Mouse (Mus musculus) brown adipose tissue, adult 24 weeks (tissue): ENCODE measurements around the gene Elf4. TPM values are rescaled to one million over a fixed set of nuclear protein-coding genes. Genes with fewer than 3 reads are reported as not detected.

Experiments used
- H3K27ac ChIP-seq: fragments of 200-500 bp; replicated peaks from 2 replicates; pipeline ENCODE4 v1.5.1; 2012; ENCODE audit warnings: low read depth, mild to moderate bottlenecking, low read length
- H3K4me1 ChIP-seq: fragments of 200-500 bp; 2 replicates; pipeline ENCODE4 v1.6.1; 2012; ENCODE audit warnings: low read length, mixed read lengths; ENCODE audit not compliant: control insufficient read depth, insufficient read depth, insufficient read length
- H3K4me3 ChIP-seq: fragments of 200-500 bp; 2 replicates; pipeline ENCODE4 v1.5.1; 2012; ENCODE audit warnings: low read depth, mild to moderate bottlenecking, low read length, moderate library complexity; ENCODE audit not compliant: insufficient read depth
- polyA plus RNA-seq: library from polyadenylated mRNA; stranded (reverse); fragments of >200 nt; gene quantifications from 2 replicates; pipeline ENCODE4 v1.2.4, GENCODE M21; 2012; ENCODE audit not compliant: missing spikeins, insufficient read depth, insufficient read length

The Elf4 gene
- polyA plus RNA-seq: 1.9 and 2.6 TPM in 2 replicates

DNA sequence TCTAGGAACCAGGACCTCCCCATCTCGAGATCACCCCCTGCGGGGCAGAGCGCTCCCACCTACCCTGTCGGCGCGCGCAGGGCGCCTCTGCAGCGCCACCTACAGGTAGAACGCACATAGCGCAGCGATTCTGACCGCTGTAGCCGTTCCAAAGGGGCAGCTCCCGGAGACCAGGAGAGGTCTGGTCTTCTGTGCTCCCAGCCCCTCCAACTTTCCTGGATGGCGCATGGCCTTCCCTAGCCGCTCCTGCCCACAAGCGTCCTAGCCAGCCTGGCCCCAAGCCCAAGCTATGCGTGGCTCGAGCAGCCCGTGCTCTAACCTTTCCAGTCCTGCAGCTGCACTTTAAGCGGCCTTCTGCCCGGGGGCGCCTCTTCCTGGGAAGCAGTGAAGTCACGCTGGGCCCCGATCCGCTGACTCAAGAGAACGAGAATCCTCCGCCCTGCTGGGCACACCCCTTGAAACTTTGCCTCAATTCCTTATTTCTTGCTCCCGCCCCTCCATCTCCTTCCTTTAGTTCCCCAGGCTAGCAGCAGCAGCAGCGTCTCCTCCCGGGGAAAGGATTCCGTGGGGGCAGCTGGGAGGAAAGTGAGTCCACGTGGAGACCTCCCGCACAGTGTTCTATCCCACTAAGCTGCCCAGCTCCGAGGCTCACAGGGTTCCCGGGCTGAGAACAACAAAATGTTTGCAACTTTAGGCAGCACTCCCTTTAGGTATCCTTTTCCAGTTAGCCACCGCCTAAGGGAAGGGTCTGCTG, at the start of gene Elf4:
Gene Elf4, minus strand, starts transcription at position 379 of the 754 bp plus-strand sequence.
- Histone ChIP-seq H3K4me1 (no peaks in the 10 kb centered on the region), H3K27ac (no peak within 1 kb of the TSS), H3K4me3 (peak within 1 kb of the TSS; percentile 56)

GRCm38 (mm10) chrX:48493763-48494162, 30.8 kb upstream of the Elf4 start:
- no peak overlapping the region for H3K4me3 ChIP-seq
- H3K27ac ChIP-seq: no peak overlapping the region
- H3K4me1 ChIP-seq: no peaks in the 10 kb centered on the region

- H3K27ac ChIP-seq: no peak overlapping the region
- no peak overlapping the region for H3K4me3 ChIP-seq
- no peaks in the 10 kb centered on the region for H3K4me1 ChIP-seq
Measured at GRCm38 (mm10) chrX:48481687-48482086, 18.8 kb upstream of the Elf4 start.

GRCm38 (mm10) chrX:48481095-48481494, 18.2 kb upstream of the Elf4 start:
- Histone ChIP-seq H3K27ac (no peak overlapping the region), H3K4me1 (no peaks in the 10 kb centered on the region), H3K4me3 (no peak overlapping the region)

DNA sequence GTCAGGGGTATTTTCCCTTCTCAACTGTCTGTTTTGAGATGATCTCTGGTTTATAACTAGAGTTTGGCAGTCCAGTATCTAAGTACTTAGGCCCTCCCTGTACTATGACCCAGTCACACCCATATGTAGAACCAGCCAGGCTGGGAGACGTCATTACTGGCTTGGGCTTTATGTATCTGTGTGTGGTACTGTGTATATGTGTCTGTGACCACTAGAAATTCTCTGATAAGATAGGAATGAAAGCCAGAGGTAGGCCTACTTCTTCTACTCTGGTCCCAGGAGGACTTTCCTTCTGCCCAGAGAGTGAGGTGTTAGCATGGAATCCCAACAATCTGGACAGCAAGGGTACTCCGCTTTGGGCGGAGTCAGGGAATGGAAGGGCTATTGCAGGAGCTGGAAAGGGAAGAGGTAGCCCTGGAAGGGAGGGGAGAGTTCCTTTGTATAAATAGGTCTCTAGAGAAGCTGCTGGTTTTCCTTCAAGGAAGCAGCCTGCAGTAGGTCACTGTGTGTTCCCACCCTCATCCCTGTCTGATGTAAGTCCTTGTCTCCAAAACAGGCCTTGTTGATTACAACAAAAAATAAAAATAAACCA, 4.5 kb upstream of the Elf4 start:
- H3K4me3 ChIP-seq: no peak overlapping the region
- H3K27ac ChIP-seq: peak overlapping the region; percentile 70
- H3K4me1 ChIP-seq: no peaks in the 10 kb centered on the region

GRCm38 (mm10) chrX:48466174-48466573, 3.2 kb upstream of the Elf4 start:
- Histone ChIP-seq H3K27ac (no peak overlapping the region), H3K4me1 (no peaks in the 10 kb centered on the region)

GRCm38 (mm10) chrX:48464436-48464835, 1.5 kb upstream of the Elf4 start:
- Histone ChIP-seq H3K27ac (no peak overlapping the region), H3K4me1 (no peaks in the 10 kb centered on the region), H3K4me3 (no peak overlapping the region)

More at GRCm38 (mm10) chrX:48466174-48466573, 3.2 kb upstream of the Elf4 start:
- H3K4me3 ChIP-seq: no peak overlapping the region

DNA sequence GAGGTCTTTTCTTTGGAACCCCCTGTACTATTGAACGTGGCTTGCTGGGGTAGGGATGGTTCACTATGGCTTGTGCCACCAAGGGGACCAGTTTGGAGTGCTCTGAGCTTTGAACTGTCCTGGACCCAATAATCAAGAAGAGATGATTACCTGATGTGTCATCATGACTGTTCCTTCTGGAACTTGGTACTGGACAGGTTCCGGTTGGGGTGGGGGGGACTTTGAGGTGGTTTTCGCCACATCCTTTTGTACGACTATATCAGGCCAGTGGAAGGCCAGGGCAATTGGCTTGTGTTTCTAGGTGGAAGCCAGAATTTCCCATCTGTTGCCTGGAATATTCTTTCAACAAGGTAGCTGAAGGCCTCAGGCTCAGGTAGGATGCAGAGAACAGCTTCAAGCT, 704 bp upstream of the Elf4 start:
- Histone ChIP-seq H3K4me3 (no peak overlapping the region), H3K27ac (no peak overlapping the region), H3K4me1 (no peaks in the 10 kb centered on the region)

- Histone ChIP-seq H3K4me1 (no peaks in the 10 kb centered on the region), H3K4me3 (peak overlapping the region; percentile 56), H3K27ac (no peak overlapping the region)
Measured at GRCm38 (mm10) chrX:48462297-48462696, 635 bp downstream of the Elf4 start.

DNA sequence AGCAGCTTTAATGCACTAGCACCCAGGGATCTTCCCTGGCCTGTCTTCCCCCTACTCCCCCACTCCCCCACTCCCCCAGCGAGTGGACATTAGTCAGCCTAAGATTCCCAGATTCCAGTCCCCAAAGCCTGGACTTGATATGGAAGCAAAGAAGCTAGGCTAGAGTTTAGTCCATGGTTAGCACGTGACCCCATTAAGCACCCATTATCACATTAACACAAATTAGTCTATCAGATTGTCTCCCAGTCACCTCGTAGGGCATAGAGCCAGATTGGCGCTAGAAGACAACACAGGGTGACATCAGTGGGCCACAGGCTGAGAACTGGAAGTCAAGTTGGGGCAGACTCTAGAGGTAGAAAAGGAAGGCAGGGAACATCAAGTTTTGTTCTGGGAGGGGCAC, 1.9 kb downstream of the Elf4 start:
- H3K4me1 ChIP-seq: no peaks in the 10 kb centered on the region
- no peak overlapping the region for H3K4me3 ChIP-seq
- H3K27ac ChIP-seq: no peak overlapping the region

GRCm38 (mm10) chrX:48460496-48460895, 2.4 kb downstream of the Elf4 start:
- Histone ChIP-seq H3K27ac (no peak overlapping the region), H3K4me1 (no peaks in the 10 kb centered on the region), H3K4me3 (no peak overlapping the region)

DNA sequence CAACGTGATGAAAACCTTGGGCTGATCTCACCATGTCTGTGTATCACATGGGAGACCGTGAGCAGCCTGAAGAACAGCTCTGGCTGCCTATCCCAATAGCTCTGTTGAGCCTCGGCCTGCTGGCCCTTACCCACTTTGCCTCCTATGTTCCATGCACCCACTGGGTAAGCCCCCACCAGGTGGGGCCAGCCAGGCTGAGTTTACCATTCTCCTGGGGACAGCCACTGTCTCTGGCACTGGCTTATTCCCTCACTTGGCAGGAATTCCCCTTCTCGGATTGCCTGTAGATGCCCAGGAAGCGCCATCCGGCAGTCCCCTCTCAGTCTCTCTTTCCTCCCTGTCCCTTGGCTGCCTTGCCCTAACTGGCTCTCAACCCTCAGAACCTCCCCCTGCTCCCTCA, 6.0 kb downstream of the Elf4 start:
- Histone ChIP-seq H3K4me3 (no peak overlapping the region), H3K27ac (no peak overlapping the region)

DNA sequence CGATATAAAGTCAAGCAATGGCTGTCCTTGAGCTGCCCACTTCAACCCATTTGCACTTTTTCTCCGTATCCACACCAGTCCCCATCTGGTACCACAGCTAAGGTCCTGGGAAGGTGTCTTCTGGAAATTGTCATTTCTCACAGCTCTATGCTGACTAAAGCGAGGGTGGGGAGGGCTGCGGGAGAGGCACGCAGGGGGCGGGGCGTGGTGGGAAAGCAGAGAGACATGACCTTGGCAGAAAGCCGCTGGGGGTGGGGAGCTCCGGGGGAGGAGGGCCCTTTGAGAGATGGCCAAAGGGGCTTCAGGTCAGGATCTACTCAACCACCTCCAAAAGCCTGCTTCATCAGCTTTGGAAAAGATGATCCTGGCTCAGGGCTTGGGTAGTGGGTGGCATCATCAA, 7.9 kb downstream of the Elf4 start:
- Histone ChIP-seq H3K4me1 (0 out of 2 replicates have a peak, but pooled peaks cover 2% of the 10 kb centered on the region), H3K27ac (peak overlapping the region; percentile 45), H3K4me3 (peak overlapping the region; percentile 66)

More for the DNA sequence above, 6.0 kb downstream of the Elf4 start:
- H3K4me1 ChIP-seq: no peaks in the 10 kb centered on the region

GRCm38 (mm10) chrX:48454495-48454878, 8.4 kb downstream of the Elf4 start:
- 0 out of 2 replicates have a peak, but pooled peaks cover 2% of the 10 kb centered on the region for H3K4me1 ChIP-seq
- peak overlapping the region; percentile 72 for H3K27ac ChIP-seq
- peak overlapping the region; percentile 66 for H3K4me3 ChIP-seq

DNA sequence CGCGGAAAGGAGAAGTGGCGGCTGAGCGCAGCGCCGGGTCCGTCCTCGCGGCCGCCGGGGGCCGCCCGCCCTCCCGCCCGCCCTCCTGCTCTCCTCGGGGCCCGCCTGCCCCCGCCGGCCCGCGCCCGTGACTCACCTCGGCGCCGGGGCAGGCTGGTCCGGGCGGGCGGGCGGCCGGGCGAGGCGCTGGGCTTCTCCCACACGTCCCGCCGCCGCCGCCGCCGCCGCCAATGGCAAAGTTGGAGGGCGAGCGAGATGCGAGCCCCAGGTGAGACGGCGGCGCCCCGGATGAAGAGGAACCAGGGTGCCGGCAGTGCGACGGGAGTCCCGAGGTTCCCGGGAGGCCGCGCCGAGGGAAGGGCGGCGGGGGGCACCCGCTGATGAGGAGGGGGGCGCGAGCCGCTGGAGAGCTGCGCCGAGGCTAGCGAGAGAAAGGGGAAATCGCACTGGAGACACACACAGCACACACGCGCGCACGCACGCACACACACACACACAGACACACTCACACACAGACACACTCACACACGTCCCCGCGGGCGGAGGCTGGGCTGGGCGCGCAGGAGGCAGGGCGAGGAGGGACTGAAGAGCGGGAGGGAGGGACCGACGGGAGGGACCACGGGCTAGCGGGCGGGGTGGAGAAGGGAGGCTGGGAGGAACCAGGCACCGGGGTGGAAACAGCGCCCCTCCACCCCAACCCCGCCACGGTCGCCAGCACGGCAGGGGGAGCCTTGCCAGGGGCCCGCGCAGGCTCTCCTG, 9.0 kb downstream of the Elf4 start:
- Histone ChIP-seq H3K4me1 (0 out of 2 replicates have a peak, but pooled peaks cover 2% of the 10 kb centered on the region), H3K4me3 (peak overlapping the region; percentile 66), H3K27ac (peak overlapping the region; percentile 80)
